Mouse (Mus musculus): ENCODE data around the gene Rhox2g.
"Not testable (repeated sequence)": the region's sequence is repeated elsewhere in the genome, so short reads cannot be mapped to it uniquely, and the experiment has no call there.

Gene Rhox2g

DNA sequence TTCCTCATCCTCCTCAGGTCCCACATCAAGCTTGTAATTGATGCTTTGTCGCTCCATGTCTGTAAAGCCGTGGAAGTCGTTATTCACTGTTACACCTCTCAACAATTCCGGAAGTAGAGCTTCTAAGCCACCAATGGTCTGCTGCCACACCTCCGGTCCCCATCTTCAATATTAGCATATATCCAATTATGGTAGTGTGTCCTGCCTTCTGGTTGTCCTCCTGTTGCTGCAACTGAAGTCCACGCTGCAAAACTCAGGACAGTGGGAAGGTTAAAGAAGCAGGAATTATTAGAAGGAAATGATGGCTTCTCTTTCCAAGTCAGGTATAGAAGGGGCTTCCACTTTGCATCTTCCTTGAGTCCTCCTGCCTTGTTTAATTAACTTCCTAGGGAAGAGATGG, at the start of gene Rhox2g:
Rhox2g (minus strand) TSS at position 101 of the 400 bp plus-strand sequence.
- DNase-seq = not testable (repeated sequence)

GRCm38 (mm10) chrX:37692261-37692660, 49.0 kb upstream of the Rhox2g start:
- DNase-seq = no peak

GRCm38 (mm10) chrX:37683031-37683715, 39.9 kb upstream of the Rhox2g start:
- DNase-seq = no peak

- DNase-seq = not testable (repeated sequence)
Measured at GRCm38 (mm10) chrX:37673177-37673576, 29.9 kb upstream of the Rhox2g start, which contains the start of gene Rhox2h. TSS of gene Rhox2h (minus strand) at chrX:37673277.

- DNase-seq = not testable (repeated sequence)
Measured at GRCm38 (mm10) chrX:37668664-37669063, 25.4 kb upstream of the Rhox2g start, which contains the start of gene Rhox3h. TSS of gene Rhox3h (minus strand) at chrX:37668764.

DNA sequence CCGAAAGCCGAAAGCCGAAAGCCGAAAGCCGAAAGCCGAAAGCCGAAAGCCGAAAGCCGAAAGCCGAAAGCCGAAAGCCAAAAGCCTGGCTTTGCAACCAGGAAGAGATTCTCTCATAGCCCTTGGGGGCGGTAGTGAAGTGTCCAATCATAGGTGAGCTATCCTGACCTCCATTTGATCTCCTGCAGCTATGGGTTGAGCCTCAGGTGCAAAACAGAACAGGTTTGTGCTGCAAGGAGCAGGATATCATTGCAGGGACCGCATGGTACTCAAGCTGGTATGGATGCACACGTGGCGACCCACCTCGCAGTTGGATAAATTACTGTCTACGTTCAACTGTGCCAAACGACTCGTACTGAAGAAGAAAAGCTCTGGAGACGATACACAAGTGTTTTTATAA, 8.0 kb upstream of the Rhox2g start, which contains the start of gene Rhox4g:
Rhox4g (minus strand) TSS at position 101 of the 400 bp plus-strand sequence.
- not testable (repeated sequence) for DNase-seq

DNA sequence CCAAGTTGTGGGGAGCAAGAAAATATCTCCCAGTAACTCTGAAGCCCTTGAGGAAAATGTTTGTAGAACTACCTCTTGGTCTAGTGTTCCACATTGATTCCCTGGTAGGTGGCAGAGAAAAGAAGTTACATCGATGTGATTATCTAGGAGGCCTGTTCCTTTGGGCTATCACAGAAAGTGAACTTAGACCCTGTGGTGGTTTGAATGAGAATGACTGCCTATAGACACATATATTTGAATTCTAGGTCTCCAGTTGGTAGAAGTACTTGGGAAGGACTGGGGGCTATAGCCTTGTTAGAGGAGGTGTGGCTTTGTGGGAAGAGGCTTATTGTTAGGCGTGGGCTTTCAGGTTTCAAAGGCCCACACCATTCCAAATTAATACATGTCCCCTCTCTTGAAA, 14.8 kb downstream of the Rhox2g start, which contains the start of gene Rhox3g:
Rhox3g (minus strand) TSS at position 101 of the 400 bp plus-strand sequence.
- DNase-seq = not testable (repeated sequence)

- not testable (repeated sequence) for DNase-seq
Measured at GRCm38 (mm10) chrX:37607604-37608003, 35.7 kb downstream of the Rhox2g start, which contains the start of gene Rhox4f. TSS of gene Rhox4f (minus strand) at chrX:37607704.

All from kidney, postnatal 36 days (tissue).